Mouse (Mus musculus) T-helper 2 cell (primary cell): ENCODE results near the gene Sumo1.

Source experiments
- in situ Hi-C: fragments of 300-600 bp; cut with MboI, MseI; formaldehyde crosslinking; loops from one replicate; pipeline ENCODE4 v1.15.1; 2025; ENCODE audit warnings: high pct_unique_total_duplicates

The Sumo1 gene

GRCm38 (mm10) chr1:59550996-59551395 lies 119.6 kb downstream of the Sumo1 start:
- in situ Hi-C loops = no loop called here

- in situ Hi-C loops = no loop called here
Measured at GRCm38 (mm10) chr1:59550227-59550626, 120.4 kb downstream of the Sumo1 start.

GRCm38 (mm10) chr1:59549036-59549675 lies 121.5 kb downstream of the Sumo1 start:
- in situ Hi-C loops = no loop called here

GRCm38 (mm10) chr1:59548486-59548885 lies 122.1 kb downstream of the Sumo1 start:
- in situ Hi-C loops = no loop called here

GRCm38 (mm10) chr1:59543911-59544310 lies 126.7 kb downstream of the Sumo1 start:
- in situ Hi-C loops = no loop called here

GRCm38 (mm10) chr1:59542231-59542630 lies 128.4 kb downstream of the Sumo1 start:
- in situ Hi-C loops = no loop called here

GRCm38 (mm10) chr1:59541271-59542020 lies 129.2 kb downstream of the Sumo1 start:
- in situ Hi-C loops = no loop called here

GRCm38 (mm10) chr1:59540537-59541148 lies 130.0 kb downstream of the Sumo1 start:
- in situ Hi-C loops = no loop called here

GRCm38 (mm10) chr1:59538381-59538780 lies 132.3 kb downstream of the Sumo1 start:
- in situ Hi-C loops = no loop called here
